Mouse (Mus musculus): ENCODE measurements around the gene Arrdc2.

DNA sequence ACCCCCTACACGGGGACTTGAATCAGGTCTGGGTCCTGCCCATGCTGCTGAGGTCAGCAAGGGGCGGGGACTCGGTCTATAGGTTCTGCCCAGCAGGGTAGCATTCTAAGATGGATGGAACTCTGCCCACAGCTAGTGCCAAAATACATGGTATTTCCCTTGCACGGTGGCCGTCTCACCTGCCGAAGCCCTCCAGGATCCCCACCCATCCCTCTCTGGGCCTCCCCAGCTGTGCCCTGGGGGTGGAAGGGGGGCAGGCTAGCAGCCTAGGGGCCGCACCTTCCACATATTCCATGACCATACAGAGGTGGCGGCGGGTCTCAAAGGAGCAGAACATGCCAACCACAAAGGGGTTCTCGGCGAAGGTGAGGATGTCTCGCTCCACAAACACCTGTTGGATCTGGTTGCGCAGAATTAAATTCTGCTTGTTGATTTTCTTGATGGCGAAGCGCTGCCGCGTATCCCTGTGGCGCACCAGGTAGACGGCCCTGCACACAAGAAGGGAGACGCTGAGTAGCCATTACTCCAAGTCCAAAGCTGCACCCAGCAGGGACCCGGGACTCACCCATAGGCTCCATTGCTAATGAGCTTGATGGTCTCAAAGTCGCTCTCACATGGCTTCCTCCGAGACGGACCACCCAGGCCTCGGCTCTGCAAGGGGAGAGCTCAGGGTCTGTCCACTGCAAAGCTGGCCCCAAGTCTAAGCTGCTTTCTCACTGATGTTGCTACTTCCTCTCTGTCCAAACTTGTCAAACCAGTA, 53.0 kb downstream of the Arrdc2 start:
- TF ChIP-seq CTCF (IDR thresholded peaks at IDR 0.05; ENCODE audit: extremely low read depth, insufficient read length, insufficient replicate concordance, low read depth, low read length) = no peak
- no peak for TF ChIP-seq POLR2A (IDR thresholded peaks at IDR 0.05; ENCODE audit: low read depth, low read length)
